Mouse (Mus musculus) liver, embryonic 11.5 days (tissue): Measurements from ENCODE around the gene Zap70. TPM values are rescaled to one million over a fixed set of nuclear protein-coding genes. Genes with fewer than 3 reads are reported as not detected.
A peak's percentile ranks its signal among the peaks of the same experiment; 100 is the strongest.

ENCODE experiments used
- ATAC-seq: fragments of 200-750 bp; cut with Nextera tagmentation; replicated peaks from 2 replicates; pipeline ENCODE4 v1.8.0; 2017; ENCODE audit warnings: moderate number of reproducible peaks, mild to moderate bottlenecking, moderate TSS enrichment, moderate library complexity; ENCODE audit not compliant: low FRiP score
- DNase-seq: peaks from one replicate; pipeline ENCODE4 v3.0.0-alpha.2; 2017; ENCODE audit warnings: low spot score
- H3K27ac ChIP-seq: fragments of 300-500 bp; sonication (generic); 2 replicates; pipeline ENCODE4 v1.5.1; 2014; ENCODE audit warnings: mild to moderate bottlenecking, low read depth, low read length, control low read depth
- H3K27me3 ChIP-seq: fragments of 300-500 bp; sonication (generic); replicated peaks from 2 replicates; pipeline ENCODE4 v1.6.1; 2014; ENCODE audit warnings: low read length, mixed read lengths; ENCODE audit not compliant: control insufficient read depth, insufficient read depth
- H3K36me3 ChIP-seq: fragments of 300-500 bp; sonication (generic); 2 replicates; pipeline ENCODE4 v1.6.1; 2014; ENCODE audit warnings: mild to moderate bottlenecking, low read length, moderate library complexity, mixed read lengths; ENCODE audit not compliant: control insufficient read depth, insufficient read depth
- H3K4me1 ChIP-seq: fragments of 300-500 bp; sonication (generic); replicated peaks from 2 replicates; pipeline ENCODE4 v1.6.1; 2014; ENCODE audit warnings: low read length, mixed read lengths; ENCODE audit not compliant: control insufficient read depth, insufficient read depth
- H3K4me2 ChIP-seq: fragments of 300-500 bp; sonication (generic); 2 replicates; pipeline ENCODE4 v1.6.1; 2014; ENCODE audit warnings: mild to moderate bottlenecking, control low read depth, moderate library complexity
- H3K4me3 ChIP-seq: fragments of 300-500 bp; sonication (generic); 2 replicates; pipeline ENCODE4 v1.5.1; 2014; ENCODE audit warnings: low read depth, low read length, control low read depth
- H3K9ac ChIP-seq: fragments of 300-500 bp; sonication (generic); 2 replicates; pipeline ENCODE4 v1.6.1; 2014; ENCODE audit warnings: low read depth, low read length, control low read depth
- H3K9me3 ChIP-seq: fragments of 300-500 bp; sonication (generic); 2 replicates; pipeline ENCODE4 v1.6.1; 2016; ENCODE audit warnings: low read length, inconsistent platforms, mixed read lengths; ENCODE audit not compliant: control insufficient read depth
- WGBS: fragments of 180-500 bp; shearing (Covaris S2); extraction: QIAGEN DNeasy Blood & Tissue Kit; methylation state at CpG from one replicate; pipeline ENCODE4 v1.1.7; 2014; 5-methylcytosine and 5-hydroxymethylcytosine counted together
- polyA plus RNA-seq: library from polyadenylated mRNA; unstranded; fragments of >200 nt; fragmentation: Nextera tagmentation; extraction: Ambion mirVana; gene quantifications from 2 replicates; pipeline ENCODE4 v1.2.1, GENCODE M21; 2014

Zap70 gene
- polyA plus RNA-seq, 1 experiment from 2014 or later: 0.16 TPM

- Histone ChIP-seq H3K9ac (no peak overlapping the region), H3K4me3 (no peak overlapping the region), H3K4me2 (no peak overlapping the region), H3K27ac (no peak overlapping the region), H3K36me3 (no peaks in the 10 kb centered on the region), H3K27me3 (peaks cover 11% of the 10 kb centered on the region), H3K4me1 (no peaks in the 10 kb centered on the region), H3K9me3 (no peaks in the 10 kb centered on the region)
- ATAC-seq (no peak), DNase-seq (no peak)
- WGBS: 35% methylated on average over 4 of the region's 4 CpGs
Observed at GRCm38 (mm10) chr1:36766431-36767205, 5.0 kb downstream of the Zap70 start.

- no peak for ATAC-seq
- Histone ChIP-seq H3K4me3 (no peak overlapping the region), H3K36me3 (no peaks in the 10 kb centered on the region), H3K9ac (no peak overlapping the region), H3K4me1 (no peaks in the 10 kb centered on the region), H3K9me3 (no peaks in the 10 kb centered on the region), H3K27me3 (peaks cover 11% of the 10 kb centered on the region), H3K4me2 (no peak overlapping the region), H3K27ac (no peak overlapping the region)
- no peak for DNase-seq
- 39% methylated on average over 10 of the region's 10 CpGs for WGBS
Observed at GRCm38 (mm10) chr1:36767321-36767720, 5.7 kb downstream of the Zap70 start.

GRCm38 (mm10) chr1:36768786-36769185 is 7.2 kb downstream of the Zap70 start:
- Histone ChIP-seq H3K9ac (no peak overlapping the region), H3K4me2 (no peak overlapping the region), H3K36me3 (no peaks in the 10 kb centered on the region), H3K4me3 (no peak overlapping the region), H3K4me1 (no peaks in the 10 kb centered on the region), H3K27ac (no peak overlapping the region), H3K27me3 (peaks cover 11% of the 10 kb centered on the region), H3K9me3 (no peaks in the 10 kb centered on the region)
- DNase-seq (no peak), ATAC-seq (no peak)
- 69% methylated on average over 5 of the region's 5 CpGs for WGBS

DNA sequence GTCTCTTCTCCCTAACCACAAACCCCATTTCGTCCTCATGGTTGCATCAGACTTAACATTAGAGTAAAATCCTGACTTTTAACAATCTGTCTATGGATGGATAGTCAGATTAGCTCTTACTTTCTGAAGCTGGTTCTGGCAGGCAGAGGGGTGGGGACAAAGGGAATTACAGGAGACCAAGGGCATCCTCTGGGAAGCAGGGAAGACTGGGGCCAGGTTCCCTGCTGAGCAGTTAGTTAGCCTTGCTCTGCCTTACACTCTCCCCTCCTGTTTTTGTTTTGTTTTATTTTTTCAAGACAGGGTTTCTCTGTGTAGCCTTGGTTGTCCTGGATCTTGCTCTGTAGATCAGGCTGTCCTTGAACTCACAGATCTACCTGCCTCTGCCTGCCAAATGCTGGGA is 8.4 kb downstream of the Zap70 start:
- ATAC-seq: no peak

DNA sequence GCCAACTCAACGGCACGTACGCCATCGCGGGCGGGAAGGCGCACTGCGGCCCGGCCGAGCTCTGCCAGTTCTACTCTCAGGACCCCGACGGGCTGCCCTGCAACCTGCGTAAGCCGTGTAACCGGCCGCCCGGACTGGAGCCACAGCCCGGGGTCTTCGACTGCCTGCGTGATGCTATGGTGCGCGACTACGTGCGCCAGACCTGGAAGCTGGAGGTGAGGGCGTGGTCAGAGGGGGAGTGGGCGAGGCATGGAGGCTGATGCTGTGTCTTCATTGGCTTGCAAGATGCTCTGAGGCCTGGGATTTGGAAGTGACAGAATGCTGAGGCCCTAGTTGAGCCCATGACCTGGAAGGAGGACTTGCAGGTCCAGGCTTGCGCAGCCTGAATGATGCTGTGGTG is 9.4 kb downstream of the Zap70 start:
- Histone ChIP-seq H3K4me2 (peak overlapping the region; percentile 51), H3K36me3 (no peaks in the 10 kb centered on the region), H3K4me3 (peak overlapping the region; percentile 24; the same call in 1 of the 2 replicates), H3K27me3 (peaks cover 11% of the 10 kb centered on the region), H3K9ac (no peak overlapping the region), H3K9me3 (no peaks in the 10 kb centered on the region), H3K4me1 (no peaks in the 10 kb centered on the region), H3K27ac (no peak overlapping the region)
- ATAC-seq: no peak
- WGBS: 20% methylated on average over 27 of the region's 27 CpGs
- DNase-seq: no peak

More for the DNA sequence above, 8.4 kb downstream of the Zap70 start:
- Histone ChIP-seq H3K36me3 (no peaks in the 10 kb centered on the region), H3K27me3 (peaks cover 11% of the 10 kb centered on the region), H3K4me3 (no peak overlapping the region), H3K4me1 (no peaks in the 10 kb centered on the region), H3K4me2 (no peak overlapping the region), H3K9me3 (no peaks in the 10 kb centered on the region), H3K9ac (no peak overlapping the region), H3K27ac (no peak overlapping the region)
- DNase-seq: no peak
- WGBS: 73% methylated on average over 1 of the region's 1 CpGs

DNA sequence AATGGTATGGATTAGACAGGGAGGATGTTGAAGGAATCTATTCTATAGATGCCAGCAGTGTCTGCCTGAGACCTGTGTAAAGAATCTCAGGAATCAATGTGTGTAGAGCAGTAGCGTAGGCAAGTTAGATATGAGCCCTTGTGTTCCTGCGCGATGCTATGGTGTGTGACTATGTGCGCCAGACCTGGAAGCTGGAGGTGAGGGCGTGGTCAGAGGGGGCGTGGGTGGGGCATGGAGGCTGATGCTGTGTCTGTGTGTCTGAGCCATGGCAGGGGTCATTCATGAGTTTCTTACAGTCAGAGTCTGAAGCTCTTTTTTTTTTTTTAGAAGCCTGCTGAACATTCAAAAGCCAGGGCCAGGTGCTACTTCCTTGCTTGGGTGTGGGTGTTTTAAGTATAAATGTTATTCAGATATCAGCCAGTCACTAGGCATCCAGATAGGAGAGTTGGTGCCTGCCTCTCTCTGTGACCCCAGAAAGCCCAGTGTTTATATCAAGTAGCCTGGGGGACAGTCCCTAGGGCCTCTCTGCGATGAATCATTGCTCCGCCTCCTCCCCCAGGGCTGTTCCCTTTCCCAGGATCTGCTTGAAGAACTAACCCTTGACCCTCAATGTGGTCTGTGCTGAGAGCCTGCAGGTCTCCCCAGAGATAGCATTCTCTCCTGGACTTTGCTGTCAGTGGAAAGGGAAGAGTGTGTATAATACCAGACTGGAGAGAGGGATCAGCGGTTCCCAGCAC is 10.8 kb downstream of the Zap70 start:
- Histone ChIP-seq H3K4me2 (no peak overlapping the region), H3K9ac (no peak overlapping the region), H3K27ac (no peak overlapping the region), H3K36me3 (no peaks in the 10 kb centered on the region), H3K4me3 (no peak overlapping the region), H3K9me3 (no peaks in the 10 kb centered on the region), H3K27me3 (peaks cover 11% of the 10 kb centered on the region), H3K4me1 (no peaks in the 10 kb centered on the region)
- DNase-seq (no peak), ATAC-seq (no peak)
- 78% methylated on average over 9 of the region's 9 CpGs for WGBS

GRCm38 (mm10) chr1:36780793-36781192 is 19.2 kb downstream of the Zap70 start:
- no peak overlapping the region for H3K9ac ChIP-seq
- H3K9me3 ChIP-seq: no peaks in the 10 kb centered on the region
- H3K4me3 ChIP-seq: no peak overlapping the region
- 89% methylated on average over 13 of the region's 13 CpGs for WGBS
- H3K27me3 ChIP-seq: 0 out of 2 replicates have a peak, but pooled peaks cover 3% of the 10 kb centered on the region
- no peak overlapping the region for H3K4me2 ChIP-seq
- H3K36me3 ChIP-seq: no peaks in the 10 kb centered on the region
- H3K4me1 ChIP-seq: 0 out of 2 replicates have a peak, but pooled peaks cover 5% of the 10 kb centered on the region
- DNase-seq (no peak), ATAC-seq (no peak)
- no peak overlapping the region for H3K27ac ChIP-seq

GRCm38 (mm10) chr1:36782476-36782875 is 20.9 kb downstream of the Zap70 start:
- 77% methylated on average over 11 of the region's 11 CpGs for WGBS
- Histone ChIP-seq H3K36me3 (no peaks in the 10 kb centered on the region), H3K4me3 (no peak overlapping the region), H3K9me3 (no peaks in the 10 kb centered on the region), H3K27ac (no peak overlapping the region), H3K9ac (no peak overlapping the region), H3K4me2 (no peak overlapping the region), H3K27me3 (0 out of 2 replicates have a peak, but pooled peaks cover 3% of the 10 kb centered on the region), H3K4me1 (0 out of 2 replicates have a peak, but pooled peaks cover 5% of the 10 kb centered on the region)
- ATAC-seq (no peak), DNase-seq (no peak)
